Mouse (Mus musculus): Measurements from ENCODE around the gene Lix1. TPM values are rescaled to one million over a fixed set of nuclear protein-coding genes. Genes with fewer than 3 reads are reported as not detected.
"Not testable (repeated sequence)": the region's sequence is repeated elsewhere in the genome, so short reads cannot be mapped to it uniquely, and the experiment has no call there.

Gene Lix1
- polyA plus RNA-seq, 1 experiment from 2014 or later: 20.9 TPM

DNA sequence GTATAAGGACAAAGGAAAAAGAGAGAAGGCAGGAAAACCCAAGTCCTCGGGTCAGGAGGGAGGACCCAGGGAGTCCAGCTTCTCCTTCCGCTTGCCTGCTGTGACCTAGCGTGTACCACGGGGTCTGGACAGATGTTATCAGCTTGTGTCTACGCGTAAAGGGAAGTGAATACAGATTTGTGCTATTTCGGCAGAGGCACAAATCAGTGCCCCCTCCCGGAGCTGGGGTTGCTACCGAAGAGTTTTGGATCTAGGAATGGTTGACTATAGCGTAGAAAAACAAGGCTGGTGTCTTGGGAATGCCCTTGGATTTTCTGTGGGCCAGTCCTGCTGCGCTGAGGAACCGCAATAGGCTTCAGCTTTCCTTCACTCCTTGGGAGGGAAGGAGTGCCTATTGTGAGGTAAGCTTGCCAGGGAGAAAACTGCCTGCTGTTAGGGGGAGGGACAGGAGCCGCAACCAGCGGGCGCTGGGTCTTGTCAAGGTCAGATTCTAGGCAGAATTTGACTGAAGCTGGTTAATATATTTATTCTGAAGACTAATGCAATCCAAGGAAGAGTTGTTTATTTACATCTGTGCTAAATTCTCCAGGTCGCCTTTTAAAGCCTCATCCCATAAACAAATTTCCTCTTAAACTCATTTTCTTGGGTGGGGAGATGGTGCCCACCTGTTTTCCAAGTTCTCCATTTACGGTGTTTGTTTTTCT lies 46.4 kb downstream of the Lix1 start:
- 7% methylated on average over 17 of the region's 17 CpGs for WGBS
- Histone ChIP-seq H3K9ac (no peak overlapping the region), H3K27ac (replicated peaks) (peak overlapping the region; percentile 35), H3K27me3 (no peaks in the 10 kb centered on the region), H3K36me3 (no peaks in the 10 kb centered on the region), H3K4me1 (peaks cover 8% of the 10 kb centered on the region; the same call in 1 of the 2 replicates), H3K4me2 (replicated peaks) (peak overlapping the region; percentile 45), H3K4me3 (replicated peaks) (peak overlapping the region; percentile 32), H3K9me3 (replicated peaks) (no peaks in the 10 kb centered on the region)
- ATAC-seq (ENCODE audit: insufficient number of reproducible peaks, low FRiP score, low TSS enrichment, low read depth): peak; percentile 67

DNA sequence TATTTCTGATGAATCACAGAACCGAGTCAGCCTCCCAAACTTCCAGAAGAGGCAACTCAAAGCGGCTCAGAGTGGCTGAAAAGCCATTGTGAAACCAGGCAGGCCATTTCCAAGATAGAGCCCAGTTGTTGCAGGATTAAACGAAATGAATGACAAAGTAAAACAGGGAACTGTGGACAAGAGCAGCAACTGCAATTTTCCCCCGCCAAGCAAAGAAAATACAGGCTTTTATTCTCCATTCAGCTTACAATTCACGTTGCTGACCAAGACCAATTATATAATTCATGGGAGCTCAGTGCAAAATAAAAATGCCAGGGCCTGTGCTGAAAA lies 46.9 kb downstream of the Lix1 start:
- no peaks in the 10 kb centered on the region for H3K9me3 ChIP-seq (replicated peaks)
- H3K36me3 ChIP-seq: no peaks in the 10 kb centered on the region
- no peaks in the 10 kb centered on the region for H3K27me3 ChIP-seq
- H3K9ac ChIP-seq: no peak overlapping the region
- peak overlapping the region; percentile 45 for H3K4me2 ChIP-seq (replicated peaks)
- H3K4me1 ChIP-seq: peaks cover 8% of the 10 kb centered on the region; the same call in 1 of the 2 replicates
- peak overlapping the region; percentile 35; the same call in 1 of the 2 replicates for H3K27ac ChIP-seq (replicated peaks)
- H3K4me3 ChIP-seq (replicated peaks): no peak overlapping the region
- ATAC-seq (ENCODE audit: insufficient number of reproducible peaks, low FRiP score, low TSS enrichment, low read depth): no peak
- 23% methylated on average over 5 of the region's 5 CpGs for WGBS

DNA sequence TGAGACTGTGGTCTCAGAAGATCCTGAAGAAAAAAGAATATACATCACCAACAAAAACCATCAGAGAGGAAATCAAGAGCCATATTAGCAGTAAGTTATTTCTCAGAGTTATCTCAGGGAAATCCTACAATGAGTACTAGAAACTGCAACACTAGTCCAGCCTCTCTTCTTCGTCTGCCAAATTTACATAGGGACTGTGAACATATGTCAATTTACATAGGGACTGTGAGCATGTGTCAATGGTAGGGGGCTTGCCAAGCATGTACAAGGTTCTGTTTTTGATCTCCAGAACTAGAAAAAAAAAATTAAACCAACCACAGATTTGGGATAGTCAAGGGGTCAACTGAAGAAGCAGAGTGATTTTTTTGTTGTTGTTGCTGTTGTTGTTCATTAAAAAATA lies 48.6 kb downstream of the Lix1 start:
- Histone ChIP-seq H3K4me2 (replicated peaks) (no peak overlapping the region), H3K36me3 (no peaks in the 10 kb centered on the region), H3K27me3 (no peaks in the 10 kb centered on the region), H3K4me1 (peaks cover 8% of the 10 kb centered on the region; the same call in 1 of the 2 replicates), H3K9me3 (replicated peaks) (no peaks in the 10 kb centered on the region), H3K9ac (no peak overlapping the region), H3K27ac (replicated peaks) (no peak overlapping the region), H3K4me3 (replicated peaks) (no peak overlapping the region)
- ATAC-seq (ENCODE audit: insufficient number of reproducible peaks, low FRiP score, low TSS enrichment, low read depth): no peak
- WGBS: 43% methylated on average over 1 of the region's 1 CpGs

DNA sequence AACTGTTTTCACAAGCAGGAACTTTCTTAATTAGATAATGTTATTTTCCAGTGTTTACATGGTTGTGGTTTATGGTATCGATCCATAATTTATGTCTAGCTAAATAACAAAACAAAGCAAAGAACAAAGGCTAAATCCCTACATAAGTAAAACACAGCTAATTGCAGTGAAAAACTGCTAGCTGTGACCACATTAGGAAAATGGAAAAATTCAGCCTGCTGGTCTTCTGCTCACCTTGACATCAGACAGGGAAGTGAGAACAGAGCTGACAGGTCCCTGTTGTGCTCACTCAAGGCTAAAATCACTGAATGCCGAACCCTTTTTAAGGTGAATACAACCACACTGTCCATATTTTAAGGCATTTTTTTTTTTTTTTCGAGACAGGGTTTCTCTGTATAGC lies 50.1 kb downstream of the Lix1 start:
- no peaks in the 10 kb centered on the region for H3K27me3 ChIP-seq
- H3K9me3 ChIP-seq (replicated peaks): no peaks in the 10 kb centered on the region
- no peak overlapping the region for H3K4me2 ChIP-seq (replicated peaks)
- 80% methylated on average over 3 of the region's 3 CpGs for WGBS
- peaks cover 8% of the 10 kb centered on the region; the same call in 1 of the 2 replicates for H3K4me1 ChIP-seq
- H3K9ac ChIP-seq: no peak overlapping the region
- ATAC-seq (ENCODE audit: insufficient number of reproducible peaks, low FRiP score, low TSS enrichment, low read depth): no peak
- no peaks in the 10 kb centered on the region for H3K36me3 ChIP-seq
- no peak overlapping the region for H3K4me3 ChIP-seq (replicated peaks)
- H3K27ac ChIP-seq (replicated peaks): no peak overlapping the region

DNA sequence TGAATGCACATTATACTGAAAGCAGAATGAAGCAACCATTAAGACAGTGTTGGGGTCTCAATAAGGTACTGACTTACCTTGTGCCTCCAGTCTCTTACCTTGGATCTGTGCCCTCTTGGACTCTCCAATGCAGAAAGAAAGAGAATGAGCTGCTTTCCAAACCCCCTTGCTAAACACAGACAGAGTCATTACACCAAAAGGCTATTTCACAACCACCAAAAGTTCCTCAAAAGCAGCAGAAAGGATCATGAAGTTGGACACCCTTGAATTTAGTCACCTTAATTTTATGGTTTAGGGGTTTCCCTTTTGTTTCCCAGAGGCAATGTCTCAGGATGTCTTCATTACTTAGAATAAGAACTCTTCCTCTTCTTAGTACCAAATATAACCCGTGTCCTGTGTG lies 52.1 kb downstream of the Lix1 start:
- Histone ChIP-seq H3K9ac (no peak overlapping the region), H3K4me3 (replicated peaks) (no peak overlapping the region), H3K36me3 (no peaks in the 10 kb centered on the region), H3K27me3 (no peaks in the 10 kb centered on the region), H3K27ac (replicated peaks) (no peak overlapping the region), H3K4me2 (replicated peaks) (no peak overlapping the region), H3K9me3 (replicated peaks) (no peaks in the 10 kb centered on the region), H3K4me1 (no peaks in the 10 kb centered on the region)
- 59% methylated on average over 1 of the region's 1 CpGs for WGBS
- ATAC-seq (ENCODE audit: insufficient number of reproducible peaks, low FRiP score, low TSS enrichment, low read depth): no peak

DNA sequence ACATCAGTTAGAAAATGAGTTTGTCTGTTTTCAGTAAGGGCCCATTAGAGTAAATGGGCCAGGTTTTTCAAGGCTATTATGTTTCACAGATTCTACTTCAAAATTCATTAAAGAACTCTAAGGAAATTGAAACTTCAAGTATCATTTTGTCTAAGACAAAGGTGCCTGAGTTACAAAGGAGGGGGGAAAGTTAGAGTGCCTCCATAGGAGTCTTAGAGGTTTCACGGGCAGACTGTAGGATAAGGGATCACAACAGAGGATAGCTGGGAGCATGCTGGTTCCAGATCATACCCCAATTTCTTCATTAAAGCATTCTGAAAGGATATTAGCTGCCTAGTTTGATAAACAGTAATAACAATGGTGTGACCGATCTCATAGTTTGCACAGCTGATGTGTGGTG lies 83.3 kb downstream of the Lix1 start:
- no peak overlapping the region for H3K4me3 ChIP-seq (replicated peaks)
- H3K4me1 ChIP-seq: no peaks in the 10 kb centered on the region
- no peak overlapping the region for H3K27ac ChIP-seq (replicated peaks)
- no peaks in the 10 kb centered on the region for H3K9me3 ChIP-seq (replicated peaks)
- no peak for ATAC-seq (ENCODE audit: insufficient number of reproducible peaks, low FRiP score, low TSS enrichment, low read depth)
- H3K9ac ChIP-seq: no peak overlapping the region
- H3K4me2 ChIP-seq (replicated peaks): no peak overlapping the region
- no peaks in the 10 kb centered on the region for H3K36me3 ChIP-seq
- no peaks in the 10 kb centered on the region for H3K27me3 ChIP-seq
- 43% methylated on average over 2 of the region's 2 CpGs for whole genome bisulfite sequencing

DNA sequence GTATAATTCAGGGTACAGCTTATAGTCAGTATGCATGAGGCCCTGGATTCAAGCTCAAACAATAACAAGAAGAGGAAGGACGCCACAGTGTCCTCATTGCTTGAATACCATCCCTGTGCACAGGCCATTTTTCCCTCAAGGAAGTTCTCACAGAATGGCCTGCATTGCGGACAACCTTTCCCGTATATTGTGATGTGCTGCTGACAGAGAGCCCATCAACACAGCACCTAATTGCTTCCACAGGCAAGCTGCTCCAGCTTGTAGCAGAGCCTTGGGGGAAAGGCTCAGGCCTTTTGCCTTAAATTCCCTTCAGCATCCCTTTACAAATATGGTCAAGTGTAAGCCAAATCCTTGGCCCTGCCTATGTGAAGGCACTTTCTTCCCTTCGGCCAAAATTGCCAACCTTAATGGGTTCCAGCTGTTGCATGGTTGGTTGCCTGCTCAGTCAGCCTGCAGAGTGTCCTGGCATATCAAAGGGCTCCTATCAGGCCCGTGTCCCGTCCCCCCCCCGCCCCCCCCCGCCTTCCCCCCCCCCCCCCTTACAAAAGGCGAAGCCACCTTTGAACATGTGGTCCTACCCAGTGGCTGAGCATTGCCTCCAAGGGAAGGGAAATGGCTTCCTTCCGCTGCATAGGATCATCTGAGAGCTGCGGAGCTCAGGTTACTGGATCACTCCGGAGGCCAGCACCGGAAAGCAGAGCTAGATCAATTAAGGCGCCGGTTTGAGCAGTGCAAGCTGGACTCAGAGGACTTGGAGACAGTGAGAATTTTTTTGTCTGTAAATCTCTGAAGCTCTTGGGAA lies 88.5 kb downstream of the Lix1 start:
- WGBS: 26% methylated on average over 10 of the region's 15 CpGs
- Histone ChIP-seq H3K4me3 (replicated peaks) (no peak overlapping the region), H3K36me3 (no peaks in the 10 kb centered on the region), H3K9ac (no peak overlapping the region), H3K27ac (replicated peaks) (peak overlapping the region; percentile 39; the same call in 1 of the 2 replicates), H3K27me3 (no peaks in the 10 kb centered on the region), H3K4me1 (no peaks in the 10 kb centered on the region), H3K9me3 (replicated peaks) (no peaks in the 10 kb centered on the region), H3K4me2 (replicated peaks) (peak overlapping the region; percentile 27)
- ATAC-seq (ENCODE audit: insufficient number of reproducible peaks, low FRiP score, low TSS enrichment, low read depth): peak; percentile 69

DNA sequence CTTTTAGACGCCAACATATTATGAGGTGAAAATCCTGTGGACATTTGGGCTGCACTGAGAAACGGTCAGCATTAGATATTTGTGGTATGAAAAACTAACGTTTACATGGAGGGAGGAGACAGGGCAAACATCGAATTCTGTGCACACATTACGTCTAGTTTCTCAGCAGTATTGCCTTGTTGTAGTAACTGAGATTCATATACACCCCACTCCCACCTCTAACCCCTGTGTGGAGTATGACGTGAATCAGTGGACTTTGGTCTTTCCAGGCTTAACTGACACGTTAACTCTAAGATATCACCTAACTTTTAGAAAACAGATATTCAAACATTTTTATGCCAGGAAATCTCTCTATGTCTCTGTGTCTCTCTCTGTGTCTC lies 89.1 kb downstream of the Lix1 start:
- no peaks in the 10 kb centered on the region for H3K27me3 ChIP-seq
- peak overlapping the region; percentile 27 for H3K4me2 ChIP-seq (replicated peaks)
- no peak for ATAC-seq (ENCODE audit: insufficient number of reproducible peaks, low FRiP score, low TSS enrichment, low read depth)
- no peaks in the 10 kb centered on the region for H3K9me3 ChIP-seq (replicated peaks)
- H3K4me1 ChIP-seq: no peaks in the 10 kb centered on the region
- no peaks in the 10 kb centered on the region for H3K36me3 ChIP-seq
- peak overlapping the region; percentile 39; the same call in 1 of the 2 replicates for H3K27ac ChIP-seq (replicated peaks)
- H3K4me3 ChIP-seq (replicated peaks): no peak overlapping the region
- WGBS: 33% methylated on average over 7 of the region's 7 CpGs
- H3K9ac ChIP-seq: no peak overlapping the region

DNA sequence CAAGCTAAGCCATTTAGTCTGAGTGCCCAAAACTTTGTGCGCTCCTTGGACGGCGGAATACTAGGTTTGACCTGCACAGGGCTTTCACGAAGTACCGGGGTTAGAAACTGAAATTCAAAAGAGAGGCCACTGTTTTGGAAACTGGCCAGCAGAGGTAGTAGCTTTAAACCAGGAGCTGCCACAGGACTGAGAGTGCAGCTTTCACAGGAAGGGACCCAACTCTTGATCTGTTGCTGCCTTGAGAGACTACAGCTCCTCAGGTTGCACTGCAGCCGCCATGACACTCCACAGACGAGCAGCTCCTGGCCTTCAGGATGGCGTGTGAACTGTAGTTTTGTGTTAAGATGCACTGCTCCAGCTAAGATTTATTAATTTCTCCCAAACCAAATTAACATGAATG lies 89.6 kb downstream of the Lix1 start:
- no peak overlapping the region for H3K4me3 ChIP-seq (replicated peaks)
- ATAC-seq (ENCODE audit: insufficient number of reproducible peaks, low FRiP score, low TSS enrichment, low read depth): no peak
- no peaks in the 10 kb centered on the region for H3K36me3 ChIP-seq
- no peaks in the 10 kb centered on the region for H3K9me3 ChIP-seq (replicated peaks)
- H3K4me1 ChIP-seq: no peaks in the 10 kb centered on the region
- H3K27me3 ChIP-seq: no peaks in the 10 kb centered on the region
- no peak overlapping the region for H3K4me2 ChIP-seq (replicated peaks)
- 64% methylated on average over 8 of the region's 8 CpGs for WGBS
- no peak overlapping the region for H3K9ac ChIP-seq
- H3K27ac ChIP-seq (replicated peaks): no peak overlapping the region

DNA sequence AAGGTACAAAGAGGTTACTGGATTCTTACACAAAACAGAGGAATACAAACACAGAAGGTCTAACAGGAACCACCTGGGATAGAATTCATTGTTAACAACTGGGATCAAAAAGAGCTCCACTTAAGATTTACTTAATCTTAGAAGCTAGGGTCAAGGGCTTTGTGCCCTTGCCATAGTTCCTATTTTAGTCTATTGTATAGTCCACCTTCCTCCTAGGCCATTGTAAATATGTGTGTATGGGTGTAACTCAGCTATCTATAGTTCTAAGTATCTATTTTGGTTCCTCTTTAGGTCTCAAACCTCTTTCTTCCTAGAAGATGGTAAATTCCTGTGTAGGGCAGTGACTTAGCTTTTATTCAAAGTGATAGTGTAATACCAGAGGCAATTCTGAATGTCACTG lies 93.8 kb downstream of the Lix1 start:
- not testable (repeated sequence) for H3K27ac ChIP-seq (replicated peaks); H3K36me3 ChIP-seq

DNA sequence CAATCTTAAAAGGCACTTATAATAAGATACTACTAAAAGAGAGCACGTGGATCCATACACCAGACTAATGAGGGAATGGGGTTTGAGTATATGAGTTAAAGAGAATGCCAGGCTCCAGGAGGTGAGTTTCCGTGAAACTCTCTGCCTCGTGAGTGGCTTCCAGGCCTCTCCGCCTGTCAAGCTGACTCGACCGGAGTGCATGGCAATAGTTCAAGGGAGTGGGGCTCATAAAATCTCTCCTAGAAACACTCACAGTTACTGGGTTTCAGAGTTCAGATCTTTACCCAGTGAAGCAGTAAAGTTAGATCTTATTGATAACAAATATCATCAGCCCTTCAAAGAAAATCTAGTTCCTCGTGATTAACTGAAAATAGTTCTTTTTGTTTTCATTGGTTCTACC lies 94.3 kb downstream of the Lix1 start:
- Histone ChIP-seq H3K27me3 (no peaks in the 10 kb centered on the region), H3K4me3 (replicated peaks) (no peak overlapping the region), H3K36me3 (no peaks in the 10 kb centered on the region), H3K4me2 (replicated peaks) (no peak overlapping the region), H3K27ac (replicated peaks) (no peak overlapping the region), H3K4me1 (no peaks in the 10 kb centered on the region), H3K9ac (no peak overlapping the region), H3K9me3 (replicated peaks) (no peaks in the 10 kb centered on the region)
- no peak for ATAC-seq (ENCODE audit: insufficient number of reproducible peaks, low FRiP score, low TSS enrichment, low read depth)
- WGBS: 84% methylated on average over 7 of the region's 7 CpGs

More for the DNA sequence above, 93.8 kb downstream of the Lix1 start:
- not testable (repeated sequence) for H3K9me3 ChIP-seq (replicated peaks); H3K9ac ChIP-seq; H3K4me2 ChIP-seq (replicated peaks); H3K4me1 ChIP-seq; H3K27me3 ChIP-seq; ATAC-seq (ENCODE audit: insufficient number of reproducible peaks, low FRiP score, low TSS enrichment, low read depth); H3K4me3 ChIP-seq (replicated peaks)

DNA sequence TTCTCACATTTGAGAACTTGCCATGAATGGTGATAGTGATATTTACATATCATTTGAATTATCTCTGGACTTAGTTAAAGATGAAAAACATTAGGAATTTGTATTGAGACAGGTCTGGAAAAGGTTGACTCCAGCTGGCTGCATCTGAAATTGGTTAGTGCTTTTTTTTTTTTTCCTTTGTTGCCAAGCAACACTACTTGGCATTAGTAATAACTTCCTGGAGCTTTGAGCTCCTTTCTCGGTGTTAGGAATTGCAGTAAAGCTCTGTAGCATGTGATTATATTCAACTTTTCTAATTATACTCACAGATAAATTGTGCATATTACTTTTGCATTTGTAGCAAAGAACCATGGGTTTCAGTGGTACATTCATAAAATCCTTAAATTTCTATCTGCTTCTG lies 96.4 kb downstream of the Lix1 start:
- Histone ChIP-seq H3K9ac (no peak overlapping the region), H3K4me2 (replicated peaks) (no peak overlapping the region), H3K4me3 (replicated peaks) (no peak overlapping the region), H3K9me3 (replicated peaks) (no peaks in the 10 kb centered on the region), H3K36me3 (no peaks in the 10 kb centered on the region), H3K4me1 (no peaks in the 10 kb centered on the region), H3K27me3 (no peaks in the 10 kb centered on the region), H3K27ac (replicated peaks) (no peak overlapping the region)
- no peak for ATAC-seq (ENCODE audit: insufficient number of reproducible peaks, low FRiP score, low TSS enrichment, low read depth)
- WGBS: 3% methylated on average over 1 of the region's 1 CpGs

Measured in embryonic facial prominence, embryonic 15.5 days (tissue).